In genomic region chr6:6875676-6876075, GRCm38 (mm10) we compare ENCODE assay signal across 18 mouse cellular contexts. TPM values are rescaled to one million over a fixed set of nuclear protein-coding genes. Genes with fewer than 3 reads are reported as not detected.
DNase-seq lines count a peak whose midpoint lies in the region; ATAC-seq and TF ChIP-seq lines count a peak whose summit lies in the region.
"Had no signal": no experiment of that assay in that cellular context is flagged by ENCODE, and none has a peak within 500 bp of the region (broad histone marks: within the 10 kb centered on the region; RNA-seq: fewer than 3 reads in every experiment).

No protein-coding gene starts in this region.

- H3K4me1 ChIP-seq in heart, adult 2 months (ENCODE audit: control insufficient read depth, insufficient read depth, low read length), result no peaks in the 10 kb centered on the region
- H3K4me1 ChIP-seq in forebrain, embryonic 13.5 days, result 0 out of 2 replicates have a peak, but pooled peaks cover 4% of the 10 kb centered on the region
- H3K4me1 ChIP-seq in midbrain, embryonic 15.5 days, result no peaks in the 10 kb centered on the region
- H3K4me1 ChIP-seq in hindbrain, embryonic 16.5 days (ENCODE audit: control insufficient read depth, insufficient read depth, low read depth, low read length), result no peaks in the 10 kb centered on the region

- H3K36me3 ChIP-seq in heart, adult 2 months (ENCODE audit: control insufficient read depth, insufficient read depth, low read length), result no peaks in the 10 kb centered on the region
- no peaks in the 10 kb centered on the region for H3K36me3 ChIP-seq in forebrain, embryonic 13.5 days (ENCODE audit: poor library complexity, severe bottlenecking)
- H3K36me3 ChIP-seq in midbrain, embryonic 15.5 days (replicated peaks), result no peaks in the 10 kb centered on the region
- no peaks in the 10 kb centered on the region for H3K36me3 ChIP-seq in hindbrain, embryonic 16.5 days (ENCODE audit: control insufficient read depth, insufficient read depth, low read length)
- H3K36me3 ChIP-seq: kidney, embryonic 15.5 days had no signal

- H3K9ac ChIP-seq in heart, adult 2 months (ENCODE audit: low read depth, low read length), result no peak overlapping the region
- peak overlapping the region; percentile 94 for H3K9ac ChIP-seq in forebrain, embryonic 13.5 days
- H3K9ac ChIP-seq in midbrain, embryonic 15.5 days, result no peak overlapping the region
- H3K9ac ChIP-seq in hindbrain, embryonic 16.5 days (ENCODE audit: low read depth, low read length), result no peak overlapping the region
- H3K9ac ChIP-seq: kidney, embryonic 15.5 days had no signal

- no peak for ATAC-seq in forebrain, embryonic 13.5 days
- no peak for ATAC-seq in midbrain, embryonic 15.5 days (replicated peaks)
- ATAC-seq in hindbrain, embryonic 16.5 days, result no peak
- ATAC-seq: activated CD4-positive, CD25-positive, alpha-beta regulatory T cell, adult 4 months; hindbrain, postnatal 0 days had no signal

- DNase-seq in heart, adult 11 months, result peak; percentile 52
- no peak for DNase-seq in heart, adult 2 months
- peak; percentile 11 for DNase-seq in embryo, embryonic 11 days
- no peak for DNase-seq in lung, postnatal 4 days
- no peak for DNase-seq in thymus, postnatal 36 days
- DNase-seq: heart, adult 18-20 months; liver; lung, adult 18-20 months; right cerebral cortex, postnatal 14 days had no signal

- no peaks in the 10 kb centered on the region for H3K9me3 ChIP-seq in forebrain, embryonic 13.5 days (replicated peaks)
- H3K9me3 ChIP-seq in midbrain, embryonic 15.5 days, result no peaks in the 10 kb centered on the region
- H3K9me3 ChIP-seq in hindbrain, embryonic 16.5 days (ENCODE audit: control insufficient read depth, low read length), result no peaks in the 10 kb centered on the region
- H3K9me3 ChIP-seq: kidney, embryonic 15.5 days had no signal

- no peak for TF ChIP-seq CTCF in heart, adult 2 months (IDR thresholded peaks at IDR 0.05)

- H3K27ac ChIP-seq in heart, adult 2 months, result no peak overlapping the region
- peak overlapping the region; percentile 96 for H3K27ac ChIP-seq in forebrain, embryonic 13.5 days
- no peak overlapping the region for H3K27ac ChIP-seq in midbrain, embryonic 15.5 days
- no peak overlapping the region for H3K27ac ChIP-seq in hindbrain, embryonic 16.5 days (ENCODE audit: low read depth, low read length)
- H3K27ac ChIP-seq: hindbrain, postnatal 0 days; kidney, embryonic 15.5 days; macrophage had no signal

- TF ChIP-seq EP300 in heart, adult 2 months (IDR thresholded peaks at IDR 0.05; ENCODE audit: insufficient read depth, low read depth, low read length), result no peak

- H3K4me2 ChIP-seq in forebrain, embryonic 13.5 days, result peak overlapping the region; percentile 81
- H3K4me2 ChIP-seq in midbrain, embryonic 15.5 days, result peak overlapping the region; percentile 7; the same call in 1 of the 2 replicates
- H3K4me2 ChIP-seq in hindbrain, embryonic 16.5 days (ENCODE audit: low read length), result no peak overlapping the region
- H3K4me2 ChIP-seq: kidney, embryonic 15.5 days had no signal

- intact Hi-C loops in heart, adult 2 months (cut with DNase I), result no loop called here

- no peak overlapping the region for H3K4me3 ChIP-seq in heart, adult 2 months
- H3K4me3 ChIP-seq in forebrain, embryonic 13.5 days, result peak overlapping the region; percentile 67
- 0 out of 2 replicates have a peak overlapping the region, but pooled peaks have one; percentile 6 for H3K4me3 ChIP-seq in midbrain, embryonic 15.5 days
- no peak overlapping the region for H3K4me3 ChIP-seq in hindbrain, embryonic 16.5 days (ENCODE audit: low read length)
- H3K4me3 ChIP-seq: erythroblast, embryonic 14.5 days; kidney, embryonic 15.5 days had no signal

- 18% methylated on average over 9 of the region's 9 CpGs for WGBS in heart, adult 2 months
- 4% methylated on average over 9 of the region's 9 CpGs for WGBS in forebrain, embryonic 13.5 days
- 1% methylated on average over 9 of the region's 9 CpGs for WGBS in midbrain, embryonic 15.5 days
- 2% methylated on average over 9 of the region's 9 CpGs for WGBS in hindbrain, embryonic 16.5 days

- peaks cover 31% of the 10 kb centered on the region for H3K27me3 ChIP-seq in heart, adult 2 months (ENCODE audit: control insufficient read depth, insufficient read depth, low read length)
- H3K27me3 ChIP-seq in forebrain, embryonic 13.5 days, result peaks cover 93% of the 10 kb centered on the region
- H3K27me3 ChIP-seq in midbrain, embryonic 15.5 days (replicated peaks), result peaks cover 83% of the 10 kb centered on the region
- peaks cover 60% of the 10 kb centered on the region for H3K27me3 ChIP-seq in hindbrain, embryonic 16.5 days (replicated peaks; ENCODE audit: control insufficient read depth, insufficient read depth, low read length)

- H3K79me2 ChIP-seq in heart, adult 2 months (replicated peaks; ENCODE audit: control insufficient read depth, insufficient read depth, low read length), result no peaks in the 10 kb centered on the region

- no peak for TF ChIP-seq POLR2A in heart, adult 2 months (IDR thresholded peaks at IDR 0.05; ENCODE audit: insufficient read depth, low read depth, low read length)

RNA-seq across cellular contexts. Expression of gene Dlx5, which starts 6.2 kb away (rescaled TPM):
- under 1 TPM in 1 of 2 experiments, not detected in 1; 0.34 TPM for total RNA-seq in heart, adult 2 months (2021)
- polyA plus RNA-seq in heart, adult 2 months (2012; rRNA removed), result 0.14 TPM in 1 of 2 replicates, not detected in the other
- polyA plus RNA-seq in forebrain, embryonic 13.5 days (2015; fragmentation: Nextera tagmentation; extraction: Ambion mirVana), result 84.5 and 91.5 TPM in 2 replicates
- polyA plus RNA-seq in midbrain, embryonic 15.5 days (2015; fragmentation: Nextera tagmentation; extraction: Ambion mirVana), result 14.8 and 19.0 TPM in 2 replicates
- 3.7 TPM in 1 of 2 replicates, not detected in the other for polyA plus RNA-seq in hindbrain, embryonic 16.5 days (2015; fragmentation: Nextera tagmentation; extraction: Ambion mirVana)
- total RNA-seq: gastrocnemius, adult 18-20 months; hindbrain, postnatal 0 days had no signal
- polyA plus RNA-seq: activated CD4-positive, CD25-positive, alpha-beta regulatory T cell, adult 4 months; erythroblast, embryonic 14.5 days; hindbrain, postnatal 0 days; macrophage had no signal

RNA-seq across cellular contexts. Expression of gene Dlx6, which starts 12.5 kb away (rescaled TPM):
- total RNA-seq in heart, adult 2 months (2021), result not detected
- not detected in 2 replicates for polyA plus RNA-seq in heart, adult 2 months (2012; rRNA removed)
- 15.5 and 16.2 TPM in 2 replicates for polyA plus RNA-seq in forebrain, embryonic 13.5 days (2015; fragmentation: Nextera tagmentation; extraction: Ambion mirVana)
- polyA plus RNA-seq in midbrain, embryonic 15.5 days (2015; fragmentation: Nextera tagmentation; extraction: Ambion mirVana), result 2.4 and 3.6 TPM in 2 replicates
- polyA plus RNA-seq in hindbrain, embryonic 16.5 days (2015; fragmentation: Nextera tagmentation; extraction: Ambion mirVana), result 0.45 TPM in 1 of 2 replicates, not detected in the other
- total RNA-seq: gastrocnemius, adult 18-20 months; heart, adult 18-20 months; hindbrain, postnatal 0 days had no signal
- polyA plus RNA-seq: activated CD4-positive, CD25-positive, alpha-beta regulatory T cell, adult 4 months; erythroblast, embryonic 14.5 days; hindbrain, postnatal 0 days; kidney, embryonic 15.5 days; macrophage had no signal

Comparison
In these comparisons a context has a peak if more than half of its experiments do, and no peak if none do; other contexts are left out.
1. DNase-seq: peak in heart, adult 11 months (single experiment) and embryo, embryonic 11 days (single experiment); none in heart, adult 2 months (0 of 2), lung, postnatal 4 days (0 of 2) and thymus, postnatal 36 days (0 of 2).
2. H3K4me3 ChIP-seq: peak in forebrain, embryonic 13.5 days (single experiment) and midbrain, embryonic 15.5 days (single experiment); none in heart, adult 2 months (single experiment) and hindbrain, embryonic 16.5 days (single experiment).